Mouse (Mus musculus): ENCODE results near the gene Rtn2.

GRCm38 (mm10) chr7:19341250-19341649, 58.8 kb downstream of the Rtn2 start:
- TF ChIP-seq CTCF (IDR thresholded peaks at IDR 0.05; ENCODE audit: low read depth, low read length) (no peak), POLR2A (IDR thresholded peaks at IDR 0.05; ENCODE audit: insufficient read depth, low read length) (no peak), EP300 (IDR thresholded peaks at IDR 0.05; ENCODE audit: insufficient read depth, low read depth, low read length) (no peak)

Measured in ES-Bruce4 (cell line).